Mouse (Mus musculus): ENCODE results near the gene Etv6. TPM values are rescaled to one million over a fixed set of nuclear protein-coding genes. Genes with fewer than 3 reads are reported as not detected.
A peak's percentile ranks its signal among the peaks of the same experiment; 100 is the strongest.

Gene Etv6
- polyA plus RNA-seq, 1 experiment from 2014 or later, result 11.7 TPM

GRCm38 (mm10) chr6:134186286-134186903 is 150.9 kb downstream of the Etv6 start:
- Histone ChIP-seq H3K36me3 (no peaks in the 10 kb centered on the region), H3K27me3 (no peaks in the 10 kb centered on the region), H3K4me1 (peaks cover 25% of the 10 kb centered on the region), H3K4me3 (no peak overlapping the region), H3K9me3 (no peaks in the 10 kb centered on the region), H3K9ac (no peak overlapping the region), H3K27ac (peak overlapping the region; percentile 33), H3K4me2 (no peak overlapping the region)
- 45% methylated on average over 6 of the region's 6 CpGs for WGBS
- ATAC-seq (ENCODE audit: insufficient number of reproducible peaks, low FRiP score, low TSS enrichment, low read depth), result no peak

- H3K4me3 ChIP-seq, result no peak overlapping the region
- H3K9ac ChIP-seq, result no peak overlapping the region
- H3K4me1 ChIP-seq, result peaks cover 25% of the 10 kb centered on the region
- no peaks in the 10 kb centered on the region for H3K36me3 ChIP-seq
- WGBS, result 20% methylated on average over 3 of the region's 3 CpGs
- no peak overlapping the region for H3K27ac ChIP-seq
- no peak overlapping the region for H3K4me2 ChIP-seq
- no peaks in the 10 kb centered on the region for H3K9me3 ChIP-seq
- H3K27me3 ChIP-seq, result no peaks in the 10 kb centered on the region
- ATAC-seq (ENCODE audit: insufficient number of reproducible peaks, low FRiP score, low TSS enrichment, low read depth), result no peak
These were observed 153.2 kb downstream of the Etv6 start for GRCm38 (mm10) chr6:134188719-134189118.

DNA sequence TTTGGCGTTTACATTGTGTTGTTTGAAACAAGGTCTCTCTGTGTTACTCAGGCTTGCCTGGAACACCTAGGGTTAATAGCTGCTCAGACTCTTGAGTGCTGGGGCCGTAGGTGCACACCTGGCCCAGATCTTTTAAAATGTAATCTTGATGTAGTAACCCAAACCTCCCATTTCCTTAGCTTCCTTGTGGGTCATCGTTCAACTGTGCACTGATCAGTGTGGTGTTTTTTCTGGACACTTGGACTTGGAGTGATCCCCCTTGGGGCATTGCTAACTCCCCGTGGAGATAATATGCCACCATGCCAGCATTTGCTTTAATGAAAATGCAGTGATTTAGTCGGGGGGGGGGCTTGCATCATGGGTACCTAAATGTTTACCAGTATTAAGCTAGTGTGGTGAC is 153.7 kb downstream of the Etv6 start:
- H3K4me2 ChIP-seq, result no peak overlapping the region
- no peak for ATAC-seq (ENCODE audit: insufficient number of reproducible peaks, low FRiP score, low TSS enrichment, low read depth)
- peak overlapping the region; percentile 50; the same call in 1 of the 2 replicates for H3K27ac ChIP-seq
- H3K27me3 ChIP-seq, result no peaks in the 10 kb centered on the region
- no peak overlapping the region for H3K9ac ChIP-seq
- no peaks in the 10 kb centered on the region for H3K9me3 ChIP-seq
- H3K4me1 ChIP-seq, result peaks cover 25% of the 10 kb centered on the region
- H3K4me3 ChIP-seq, result no peak overlapping the region
- H3K36me3 ChIP-seq, result no peaks in the 10 kb centered on the region
- WGBS, result 25% methylated on average over 5 of the region's 5 CpGs

GRCm38 (mm10) chr6:134189575-134190132 is 154.2 kb downstream of the Etv6 start:
- no peaks in the 10 kb centered on the region for H3K27me3 ChIP-seq
- no peak overlapping the region for H3K9ac ChIP-seq
- H3K4me1 ChIP-seq, result peaks cover 22% of the 10 kb centered on the region
- H3K4me2 ChIP-seq, result no peak overlapping the region
- H3K9me3 ChIP-seq, result no peaks in the 10 kb centered on the region
- 55% methylated on average over 7 of the region's 7 CpGs for WGBS
- H3K4me3 ChIP-seq, result no peak overlapping the region
- no peak; the same call in 1 of the 2 replicates for ATAC-seq (ENCODE audit: insufficient number of reproducible peaks, low FRiP score, low TSS enrichment, low read depth)
- H3K36me3 ChIP-seq, result no peaks in the 10 kb centered on the region
- peak overlapping the region; percentile 50 for H3K27ac ChIP-seq

DNA sequence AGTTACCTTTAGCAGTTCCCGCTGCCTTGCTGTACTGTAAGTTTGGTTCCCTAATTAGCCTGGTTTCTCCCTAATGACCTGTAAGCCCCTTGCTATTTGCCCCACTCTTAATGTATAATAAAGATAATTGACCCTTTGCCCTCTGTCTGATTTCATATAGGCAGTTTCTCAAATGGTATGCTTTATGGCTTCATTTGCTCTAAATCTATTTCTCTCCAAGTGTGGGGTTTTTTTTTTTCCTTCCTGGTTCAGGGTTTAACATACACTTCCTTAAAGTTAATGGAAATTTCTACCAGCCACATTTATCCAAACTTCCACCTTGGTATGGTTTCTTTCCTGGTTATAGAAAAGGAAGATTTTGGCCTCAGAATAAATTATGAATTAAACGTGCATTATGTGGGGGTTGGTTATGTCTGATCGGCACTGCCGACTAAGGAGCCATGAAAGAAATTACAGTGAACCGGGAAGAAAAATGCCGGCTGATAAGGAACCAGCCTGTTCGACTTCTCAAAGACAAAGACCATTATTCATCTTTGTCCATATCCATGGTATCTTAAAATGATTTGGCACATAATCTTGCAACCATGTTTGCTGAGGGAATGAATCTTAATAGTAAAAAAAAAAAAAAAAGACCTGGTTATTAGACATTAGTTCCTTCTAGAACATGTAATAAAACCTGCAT is 155.2 kb downstream of the Etv6 start:
- Histone ChIP-seq H3K4me3 (no peak overlapping the region), H3K27me3 (no peaks in the 10 kb centered on the region), H3K36me3 (no peaks in the 10 kb centered on the region), H3K4me1 (peaks cover 22% of the 10 kb centered on the region), H3K4me2 (no peak overlapping the region), H3K9ac (no peak overlapping the region), H3K9me3 (no peaks in the 10 kb centered on the region), H3K27ac (no peak overlapping the region)
- WGBS, result 76% methylated on average over 7 of the region's 7 CpGs
- no peak for ATAC-seq (ENCODE audit: insufficient number of reproducible peaks, low FRiP score, low TSS enrichment, low read depth)

DNA sequence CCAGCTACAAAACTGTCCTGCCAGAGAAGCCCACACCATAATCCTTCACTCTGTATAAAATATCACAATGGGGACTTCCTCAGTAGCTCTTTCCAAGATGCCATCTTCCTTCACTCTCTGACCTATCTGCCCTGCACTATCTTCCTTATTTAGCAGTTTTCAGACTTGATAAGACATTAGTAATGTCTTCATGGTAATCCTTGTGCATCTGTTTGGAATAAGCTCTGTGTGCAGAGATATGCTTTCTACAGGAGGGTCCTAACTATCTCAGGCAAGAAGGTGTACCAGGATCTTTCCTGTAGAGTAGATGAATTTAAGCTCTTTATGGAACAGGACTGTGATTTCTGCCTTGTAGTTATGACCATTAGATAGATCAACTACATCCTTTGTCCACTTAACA is 157.2 kb downstream of the Etv6 start:
- no peak overlapping the region for H3K4me3 ChIP-seq
- H3K4me2 ChIP-seq, result no peak overlapping the region
- H3K9me3 ChIP-seq, result no peaks in the 10 kb centered on the region
- no peaks in the 10 kb centered on the region for H3K27me3 ChIP-seq
- no peak for ATAC-seq (ENCODE audit: insufficient number of reproducible peaks, low FRiP score, low TSS enrichment, low read depth)
- H3K4me1 ChIP-seq, result peaks cover 17% of the 10 kb centered on the region
- no peaks in the 10 kb centered on the region for H3K36me3 ChIP-seq
- no peak overlapping the region for H3K9ac ChIP-seq
- no peak overlapping the region for H3K27ac ChIP-seq

DNA sequence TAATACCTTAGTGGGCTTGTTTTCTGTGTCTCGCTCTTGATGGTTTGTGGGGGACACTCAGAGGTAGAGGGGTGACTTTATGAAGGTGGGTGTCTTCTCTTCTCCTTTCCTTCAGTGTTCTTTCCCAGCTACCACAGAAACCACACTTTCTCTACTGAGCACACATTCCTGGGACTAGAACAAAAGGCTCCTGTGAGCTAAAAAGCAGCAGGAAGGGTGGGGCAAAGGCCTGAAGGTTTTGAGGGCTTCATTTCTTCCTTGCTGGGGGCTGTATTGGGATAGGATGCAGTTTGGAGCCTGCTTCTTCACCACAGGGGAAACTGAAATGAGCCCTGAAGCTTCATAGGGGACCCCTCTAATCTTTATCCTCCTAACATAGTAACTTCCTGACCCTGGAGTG is 164.4 kb downstream of the Etv6 start:
- peak overlapping the region; percentile 54 for H3K27ac ChIP-seq
- 0 out of 2 replicates have a peak, but pooled peaks have one; percentile 33 for ATAC-seq (ENCODE audit: insufficient number of reproducible peaks, low FRiP score, low TSS enrichment, low read depth)

GRCm38 (mm10) chr6:134200577-134200976 is 165.1 kb downstream of the Etv6 start:
- no peak overlapping the region for H3K9ac ChIP-seq
- H3K9me3 ChIP-seq, result no peaks in the 10 kb centered on the region
- no peak overlapping the region for H3K4me3 ChIP-seq
- H3K36me3 ChIP-seq, result no peaks in the 10 kb centered on the region
- peaks cover 14% of the 10 kb centered on the region; the same call in 1 of the 2 replicates for H3K4me1 ChIP-seq
- H3K4me2 ChIP-seq, result no peak overlapping the region
- peak overlapping the region; percentile 54 for H3K27ac ChIP-seq
- WGBS, result 70% methylated on average over 10 of the region's 10 CpGs
- H3K27me3 ChIP-seq, result no peaks in the 10 kb centered on the region
- ATAC-seq (ENCODE audit: insufficient number of reproducible peaks, low FRiP score, low TSS enrichment, low read depth), result 0 out of 2 replicates have a peak, but pooled peaks have one; percentile 56

More for the DNA sequence above, 164.4 kb downstream of the Etv6 start:
- H3K27me3 ChIP-seq, result no peaks in the 10 kb centered on the region
- H3K9me3 ChIP-seq, result no peaks in the 10 kb centered on the region
- no peaks in the 10 kb centered on the region for H3K36me3 ChIP-seq
- H3K4me2 ChIP-seq, result no peak overlapping the region
- 97% methylated on average over 1 of the region's 1 CpGs for WGBS
- no peak overlapping the region for H3K9ac ChIP-seq
- no peak overlapping the region for H3K4me3 ChIP-seq
- H3K4me1 ChIP-seq, result peaks cover 14% of the 10 kb centered on the region; the same call in 1 of the 2 replicates

GRCm38 (mm10) chr6:134202176-134202575 is 166.7 kb downstream of the Etv6 start:
- no peak overlapping the region for H3K4me3 ChIP-seq
- H3K9ac ChIP-seq, result no peak overlapping the region
- peaks cover 18% of the 10 kb centered on the region; the same call in 1 of the 2 replicates for H3K4me1 ChIP-seq
- no peak overlapping the region for H3K27ac ChIP-seq
- no peaks in the 10 kb centered on the region for H3K27me3 ChIP-seq
- no peaks in the 10 kb centered on the region for H3K9me3 ChIP-seq
- 82% methylated on average over 5 of the region's 5 CpGs for WGBS
- H3K36me3 ChIP-seq, result no peaks in the 10 kb centered on the region
- no peak for ATAC-seq (ENCODE audit: insufficient number of reproducible peaks, low FRiP score, low TSS enrichment, low read depth)
- H3K4me2 ChIP-seq, result no peak overlapping the region

DNA sequence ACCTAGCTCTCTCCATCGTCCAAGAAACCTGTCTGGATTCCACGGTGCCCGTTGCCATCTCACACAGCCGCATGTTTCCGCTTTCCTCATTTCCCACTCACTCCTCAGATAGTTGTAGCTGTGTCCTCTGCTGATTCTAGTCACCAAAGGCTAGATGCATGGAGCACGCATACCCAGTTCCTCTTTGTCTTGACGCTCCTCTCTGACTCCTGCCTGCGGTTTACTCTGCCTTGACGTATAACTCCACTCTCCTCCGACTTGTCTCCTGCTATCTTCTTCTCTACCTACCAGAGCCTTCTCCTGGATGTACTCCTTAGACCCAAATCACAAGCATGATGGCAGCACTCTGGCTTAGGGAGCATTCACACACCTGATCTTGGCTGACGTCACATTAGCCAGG is 169.7 kb downstream of the Etv6 start:
- 90% methylated on average over 10 of the region's 11 CpGs for WGBS
- no peak overlapping the region for H3K4me3 ChIP-seq
- H3K9me3 ChIP-seq, result no peaks in the 10 kb centered on the region
- no peaks in the 10 kb centered on the region for H3K36me3 ChIP-seq
- no peak overlapping the region for H3K9ac ChIP-seq
- H3K4me2 ChIP-seq, result no peak overlapping the region
- no peak for ATAC-seq (ENCODE audit: insufficient number of reproducible peaks, low FRiP score, low TSS enrichment, low read depth)
- no peaks in the 10 kb centered on the region for H3K27me3 ChIP-seq
- peaks cover 29% of the 10 kb centered on the region for H3K4me1 ChIP-seq
- no peak overlapping the region for H3K27ac ChIP-seq

DNA sequence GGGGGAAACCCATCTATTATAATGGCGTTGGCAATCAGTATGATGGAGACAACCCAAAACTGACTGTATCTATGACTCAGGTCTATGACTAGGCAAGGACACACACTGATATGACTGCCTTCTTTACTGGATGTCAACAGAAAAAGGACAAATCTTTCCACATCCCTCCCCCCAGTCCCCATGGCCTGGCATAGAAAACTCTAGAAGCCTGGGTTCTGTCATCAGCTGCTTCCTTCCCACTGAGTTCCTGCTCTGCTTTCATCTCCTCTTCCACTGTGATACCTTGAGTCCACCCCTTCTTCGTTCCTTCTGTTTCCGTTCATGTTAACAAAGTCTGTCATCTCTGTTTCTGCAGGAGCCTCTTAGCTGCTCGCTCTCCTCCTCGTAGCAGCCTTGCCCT is 170.2 kb downstream of the Etv6 start:
- Histone ChIP-seq H3K4me2 (no peak overlapping the region), H3K4me3 (no peak overlapping the region), H3K36me3 (no peaks in the 10 kb centered on the region), H3K27ac (no peak overlapping the region), H3K27me3 (no peaks in the 10 kb centered on the region), H3K4me1 (peaks cover 23% of the 10 kb centered on the region), H3K9me3 (no peaks in the 10 kb centered on the region), H3K9ac (no peak overlapping the region)
- no peak for ATAC-seq (ENCODE audit: insufficient number of reproducible peaks, low FRiP score, low TSS enrichment, low read depth)
- WGBS, result 80% methylated on average over 5 of the region's 5 CpGs

GRCm38 (mm10) chr6:134206251-134206650 is 170.8 kb downstream of the Etv6 start:
- Histone ChIP-seq H3K27me3 (no peaks in the 10 kb centered on the region), H3K27ac (no peak overlapping the region), H3K9ac (no peak overlapping the region), H3K4me2 (no peak overlapping the region), H3K36me3 (no peaks in the 10 kb centered on the region), H3K4me1 (peaks cover 23% of the 10 kb centered on the region), H3K4me3 (no peak overlapping the region), H3K9me3 (no peaks in the 10 kb centered on the region)
- WGBS, result 79% methylated on average over 5 of the region's 5 CpGs
- ATAC-seq (ENCODE audit: insufficient number of reproducible peaks, low FRiP score, low TSS enrichment, low read depth), result no peak
